Mouse (Mus musculus) heart, adult 18-20 months (tissue): ENCODE results near the gene Rnf40. TPM values are rescaled to one million over a fixed set of nuclear protein-coding genes. Genes with fewer than 3 reads are reported as not detected.
A peak's percentile ranks its signal among the peaks of the same experiment; 100 is the strongest.

Source experiments
- DNase-seq, 2 experiments: peaks; one replicate each; pipeline ENCODE4 v3.0.0; 2021 to 2022; ENCODE audit warnings: mixed read lengths in 1 of 2
- long read RNA-seq, 2 experiments: library from polyadenylated mRNA; stranded (forward); transcript quantifications; one replicate each; pipeline ENCODE4 v2.0.0; 2021
- total RNA-seq, 2 experiments: library from RNA; stranded (reverse); gene quantifications; 2 replicates each; pipeline ENCODE4 v1.2.3; 2021

The Rnf40 gene
- total RNA-seq, result 10 to 100 TPM; 41.0 to 42.8 TPM
- long read RNA-seq, experiment 1, full-length matches to known transcripts, result 47 of 63 reads
- long read RNA-seq, experiment 1, partial matches to known transcripts, result 7 of 63 reads
- long read RNA-seq, experiment 1, other reads (novel, unspliced or antisense), result 9 of 63 reads
- long read RNA-seq, experiment 2, full-length matches to known transcripts, result 12 of 17 reads
- long read RNA-seq, experiment 2, partial matches to known transcripts, result 0 of 17 reads
- long read RNA-seq, experiment 2, other reads (novel, unspliced or antisense), result 5 of 17 reads

DNA sequence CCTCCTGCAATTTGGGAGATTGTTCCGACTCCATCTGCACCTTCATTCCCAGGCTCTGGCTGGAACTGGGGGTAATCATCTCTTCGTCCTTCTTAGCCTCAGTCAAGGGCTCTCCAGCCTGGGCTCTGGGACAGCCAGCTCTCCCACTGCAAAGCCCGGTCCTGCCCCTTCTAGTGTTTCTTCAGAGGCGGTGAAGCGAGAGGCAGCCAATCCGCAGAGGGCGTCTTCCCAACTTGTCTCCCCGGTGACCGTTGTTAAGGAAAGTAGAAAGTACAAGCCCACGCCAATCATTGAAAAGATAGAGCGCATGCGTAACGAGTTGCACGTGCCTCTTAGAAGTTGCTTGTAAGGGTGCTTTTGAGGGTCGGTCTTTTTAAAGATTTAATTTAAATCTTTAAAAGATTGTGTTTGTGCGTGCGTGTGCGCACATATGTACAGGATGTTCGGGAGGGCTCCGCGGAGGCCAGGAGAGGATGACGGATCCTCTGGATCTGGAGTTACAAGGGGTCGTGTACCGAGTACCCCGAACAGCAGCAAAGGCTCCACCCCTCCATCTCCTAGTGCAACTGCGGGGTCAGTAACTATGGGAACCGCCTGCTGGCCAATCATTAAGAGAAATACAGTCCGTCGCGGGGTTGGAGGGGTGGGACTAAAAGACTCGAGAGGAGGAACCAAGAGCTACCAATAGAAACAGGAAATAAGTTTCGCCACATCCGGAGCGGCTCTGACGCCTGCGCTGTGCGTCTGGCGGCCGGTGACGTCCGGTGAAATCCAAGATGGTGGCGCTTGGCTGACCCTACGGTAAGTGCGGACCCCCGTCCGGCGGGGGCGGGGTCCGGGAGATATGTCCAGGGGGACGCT lies at the start of gene Rnf40, which contains the start of gene Ccdc189:
Rnf40 (plus strand) TSS at position 757 of the 861 bp plus-strand sequence.
Ccdc189 (minus strand) TSS at position 585 of the 861 bp plus-strand sequence.
- peak; percentile 94 to 98 for DNase-seq

DNA sequence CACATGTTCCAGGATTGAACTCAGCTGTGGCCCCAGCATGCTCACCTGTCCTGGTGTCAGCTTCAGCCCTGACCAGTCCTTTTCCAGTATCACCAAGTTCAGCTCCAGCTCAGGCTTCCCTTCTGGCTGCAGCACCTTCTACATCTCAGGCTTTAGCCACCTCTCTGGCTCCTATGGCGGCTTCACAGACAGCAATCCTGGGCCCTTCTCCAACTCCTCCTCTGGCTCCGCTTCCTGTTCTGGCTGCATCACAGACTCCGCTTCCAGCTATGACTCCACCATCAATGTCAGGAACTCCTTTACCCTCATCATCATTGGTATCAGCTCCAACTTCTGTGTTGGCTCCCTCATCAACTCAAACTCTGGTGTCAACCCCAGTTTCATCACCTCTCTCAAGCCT lies 46.9 kb upstream of the Rnf40 start:
- peak; percentile 48 to 57 for DNase-seq

DNA sequence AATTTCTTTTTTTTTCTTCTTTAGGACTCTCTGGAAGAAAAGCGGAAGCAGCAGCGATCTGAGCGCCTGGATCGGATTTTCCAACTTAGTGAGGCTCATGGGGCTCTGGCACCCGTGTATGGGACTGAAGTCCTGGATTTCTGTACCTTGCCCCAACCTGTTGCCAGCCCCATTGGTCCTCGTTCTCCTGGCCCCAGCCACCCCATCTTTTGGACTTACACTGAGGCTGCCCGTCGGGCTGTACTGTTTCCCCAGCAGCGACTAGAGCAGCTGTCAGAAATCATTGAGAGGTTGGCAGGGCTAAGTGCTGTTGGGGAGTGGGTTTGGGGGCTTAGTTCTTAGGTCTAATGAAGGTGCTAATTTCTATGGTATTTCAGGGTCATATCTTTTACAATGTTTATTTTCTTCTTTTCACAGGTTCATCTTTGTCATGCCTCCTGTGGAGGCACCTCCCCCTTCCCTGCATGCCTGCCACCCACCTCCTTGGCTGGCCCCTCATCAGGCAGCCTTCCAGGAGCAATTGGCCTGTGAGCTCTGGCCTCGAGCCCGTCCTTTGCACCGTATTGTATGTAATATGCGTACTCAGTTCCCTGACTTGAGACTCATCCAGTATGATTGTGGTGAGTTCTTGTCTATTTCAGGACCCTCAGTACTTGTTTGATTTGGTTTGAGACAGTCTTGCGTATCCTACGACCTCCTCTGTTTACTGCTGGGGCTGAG lies 39.3 kb upstream of the Rnf40 start:
- DNase-seq, result peak; percentile 74 to 80

DNA sequence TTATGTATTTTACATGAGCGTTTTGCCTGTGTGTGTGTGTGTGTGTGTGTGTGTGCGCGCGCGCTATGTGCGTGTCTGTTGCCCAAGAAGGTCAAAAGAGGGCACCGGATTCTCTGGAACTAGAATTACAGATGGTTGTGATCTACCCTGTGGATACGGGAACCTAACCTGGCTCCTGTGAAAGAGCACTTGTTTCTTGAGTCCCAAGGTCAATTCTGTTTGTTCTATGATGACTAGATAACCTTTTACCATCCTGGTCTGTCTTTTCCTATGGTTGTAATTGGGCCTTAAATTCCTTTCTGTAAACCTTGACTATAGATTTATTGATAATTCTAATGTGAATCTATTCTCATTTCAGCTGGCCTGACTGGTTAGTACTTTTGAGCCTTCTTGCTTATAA lies 37.0 kb upstream of the Rnf40 start:
- no peak for DNase-seq

DNA sequence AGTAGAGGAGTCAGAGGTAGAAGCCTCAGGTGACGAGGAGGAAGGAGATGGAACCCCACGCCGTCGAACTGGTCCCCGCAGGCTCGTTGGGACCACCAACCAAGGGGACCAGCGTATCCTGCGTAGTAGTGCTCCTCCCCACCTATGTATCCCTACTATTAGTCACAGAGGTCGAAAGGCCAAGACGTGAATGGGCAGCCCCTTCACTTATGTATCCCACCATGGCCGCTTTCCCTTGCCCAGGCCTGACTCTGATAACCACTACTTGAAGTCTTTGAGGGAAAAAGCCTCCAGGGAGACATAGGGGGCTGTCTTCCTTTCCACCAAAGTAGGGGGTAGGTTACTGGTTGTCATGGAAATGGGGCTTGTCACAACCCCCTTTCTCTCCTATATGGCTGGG lies 28.0 kb upstream of the Rnf40 start:
- no peak for DNase-seq

- DNase-seq, result no peak
Measured at GRCm38 (mm10) chr7:127561340-127561858, 27.2 kb upstream of the Rnf40 start, which contains the start of gene Tmem265. Gene Tmem265, plus strand, starts transcription at chr7:127561390.

DNA sequence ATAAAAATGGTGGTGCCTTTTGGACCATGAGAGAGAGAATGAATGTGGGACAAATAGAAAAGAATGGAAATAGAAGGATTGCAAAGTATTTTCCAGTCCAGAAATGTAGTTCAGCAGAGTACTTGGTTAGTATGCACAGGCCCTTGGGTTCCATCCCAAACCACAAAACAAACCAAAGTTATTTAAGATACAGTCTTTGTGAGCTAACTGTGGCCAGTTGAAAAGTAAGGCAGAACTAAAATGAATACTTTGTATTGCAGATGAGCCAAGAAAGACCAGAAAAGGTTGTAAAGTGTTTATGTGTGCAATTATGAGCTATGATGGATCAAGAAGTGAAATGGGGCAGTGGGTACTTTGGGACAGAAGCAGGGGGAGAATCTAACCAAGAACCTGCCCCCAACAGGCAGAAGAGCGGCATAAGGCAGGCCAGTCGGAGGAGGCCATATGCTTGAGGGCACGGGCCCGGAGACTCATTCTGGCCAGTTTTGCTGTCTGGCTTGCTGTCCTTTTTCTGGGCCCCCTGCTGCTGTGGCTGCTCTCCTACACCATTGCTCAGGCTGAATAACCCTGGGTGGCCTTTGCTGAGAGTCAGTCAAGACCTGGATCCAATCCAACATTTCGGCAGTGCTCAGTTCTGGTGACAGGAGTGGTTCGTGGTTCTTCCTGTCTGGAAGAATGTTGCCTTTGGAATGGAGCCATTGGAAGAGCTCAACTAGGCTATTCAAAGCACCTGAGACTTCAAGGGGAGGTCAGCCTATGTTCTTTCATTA lies 24.0 kb upstream of the Rnf40 start:
- peak; percentile 67 to 73 for DNase-seq

- DNase-seq, result peak; percentile 95 to 99
Measured at GRCm38 (mm10) chr7:127572895-127573471, 15.6 kb upstream of the Rnf40 start, which contains the start of gene Phkg2. Gene Phkg2, plus strand, starts transcription at chr7:127573340.

DNA sequence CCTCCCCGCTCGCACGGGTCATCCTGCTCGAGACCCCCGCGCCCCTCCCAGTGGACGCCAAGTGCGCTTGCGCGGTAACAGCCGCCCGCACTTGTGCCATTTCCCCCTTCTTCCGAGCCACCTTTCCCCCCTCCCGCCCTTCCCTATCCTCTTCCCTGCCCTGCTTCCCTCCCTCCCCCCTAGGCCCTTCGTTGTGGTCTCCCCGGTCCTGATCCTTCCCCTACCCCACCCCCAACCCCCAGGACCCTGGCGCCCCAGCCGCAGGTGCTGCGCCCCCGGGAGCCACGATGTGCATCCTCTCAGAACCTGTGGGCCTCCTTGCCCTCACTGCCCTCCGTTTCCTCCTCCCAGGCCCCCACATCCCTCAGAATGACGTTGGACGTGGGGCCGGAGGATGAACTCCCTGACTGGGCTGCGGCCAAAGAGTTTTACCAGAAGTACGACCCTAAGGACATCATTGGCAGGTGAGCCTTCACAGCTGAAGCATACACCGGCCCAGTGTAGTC lies 15.0 kb upstream of the Rnf40 start:
- DNase-seq, result peak in 1 of 2 experiments; percentile 37

- DNase-seq, result no peak
Measured at GRCm38 (mm10) chr7:127574115-127574514, 14.5 kb upstream of the Rnf40 start.

GRCm38 (mm10) chr7:127583260-127583659 lies 5.3 kb upstream of the Rnf40 start:
- no peak for DNase-seq

- DNase-seq, result no peak
Measured at GRCm38 (mm10) chr7:127585031-127585430, 3.5 kb upstream of the Rnf40 start.

DNA sequence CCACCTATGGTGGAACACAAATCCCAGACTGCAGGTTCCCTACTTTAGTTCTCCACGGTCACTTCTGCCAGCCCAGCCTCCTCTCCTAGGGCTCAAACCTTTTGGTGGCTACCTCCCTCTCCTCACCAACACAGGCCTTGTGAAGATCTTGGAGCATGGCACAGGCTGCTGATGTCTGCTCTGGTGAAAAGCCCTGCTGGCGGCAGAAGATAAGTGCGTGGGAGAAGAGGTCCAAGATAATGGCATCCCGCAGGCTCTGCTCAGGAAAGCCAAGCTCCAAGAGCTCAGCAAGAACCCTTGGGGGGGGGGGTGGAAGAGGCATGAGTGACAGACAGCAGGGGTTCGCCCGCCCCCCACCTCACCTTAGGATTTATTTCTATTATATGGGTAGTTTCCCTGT lies 2.4 kb upstream of the Rnf40 start:
- DNase-seq, result no peak

DNA sequence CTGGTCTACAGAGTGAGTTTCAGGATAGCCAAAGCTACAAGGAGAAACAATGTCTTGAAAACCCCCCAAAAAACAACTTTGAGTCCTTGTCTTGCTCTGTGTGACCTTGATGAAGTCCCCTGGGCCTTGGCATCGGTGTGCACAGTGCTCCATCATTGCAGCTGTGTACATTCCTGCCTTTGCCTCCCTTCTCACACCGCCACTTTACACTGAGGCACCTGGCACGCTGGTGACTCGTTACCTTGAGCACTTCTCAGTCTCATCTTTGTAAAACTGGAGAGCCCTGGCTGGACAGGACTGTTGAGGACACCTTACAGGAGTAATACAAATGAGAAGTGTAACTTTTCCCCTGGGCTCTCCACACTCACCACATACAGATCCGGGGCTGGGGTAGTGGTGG lies 1.4 kb upstream of the Rnf40 start:
- DNase-seq, result no peak

DNA sequence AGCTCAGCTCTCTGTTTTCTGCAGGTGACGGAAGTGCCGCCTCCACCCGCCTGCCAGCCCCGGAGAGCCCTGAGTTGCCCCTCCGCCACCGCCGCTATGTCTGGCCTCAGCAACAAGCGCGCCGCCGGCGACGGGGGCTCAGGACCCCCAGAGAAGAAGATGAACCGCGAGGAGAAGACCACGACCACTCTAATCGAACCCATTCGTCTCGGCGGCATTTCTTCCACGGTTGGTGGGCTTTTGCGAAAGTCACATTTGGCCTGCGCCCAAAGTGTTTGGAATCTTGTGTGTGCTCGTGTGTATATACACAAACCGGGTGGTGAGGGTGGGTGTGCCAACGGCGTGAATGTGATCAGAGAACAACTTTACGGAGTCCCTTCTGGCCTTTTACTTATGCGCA lies 334 bp downstream of the Rnf40 start:
- DNase-seq, result no peak

- DNase-seq, result no peak
Measured at GRCm38 (mm10) chr7:127589637-127590036, 1.1 kb downstream of the Rnf40 start.

DNA sequence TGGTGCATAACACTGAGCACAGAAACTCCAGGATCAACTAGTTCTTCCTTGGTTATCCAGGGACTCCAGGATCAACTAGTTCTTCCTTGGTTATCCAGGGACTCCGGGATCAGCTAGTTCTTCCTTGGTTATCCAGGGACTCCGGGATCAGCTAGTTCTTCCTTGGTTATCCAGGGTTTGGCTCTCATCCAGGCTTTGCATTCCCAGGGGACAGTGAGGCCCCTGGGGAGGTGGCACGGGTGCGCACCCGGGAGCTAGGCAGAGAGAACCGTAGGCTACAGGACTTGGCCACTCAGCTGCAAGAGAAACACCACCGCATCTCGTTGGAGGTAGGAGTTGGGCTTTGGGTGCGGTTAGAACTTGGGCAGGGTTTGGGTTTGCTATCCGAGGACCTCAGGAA lies 2.5 kb downstream of the Rnf40 start:
- DNase-seq, result no peak

GRCm38 (mm10) chr7:127592575-127592974 lies 4.0 kb downstream of the Rnf40 start:
- DNase-seq, result no peak

- DNase-seq, result no peak
Measured at GRCm38 (mm10) chr7:127596747-127597146, 8.2 kb downstream of the Rnf40 start.

DNA sequence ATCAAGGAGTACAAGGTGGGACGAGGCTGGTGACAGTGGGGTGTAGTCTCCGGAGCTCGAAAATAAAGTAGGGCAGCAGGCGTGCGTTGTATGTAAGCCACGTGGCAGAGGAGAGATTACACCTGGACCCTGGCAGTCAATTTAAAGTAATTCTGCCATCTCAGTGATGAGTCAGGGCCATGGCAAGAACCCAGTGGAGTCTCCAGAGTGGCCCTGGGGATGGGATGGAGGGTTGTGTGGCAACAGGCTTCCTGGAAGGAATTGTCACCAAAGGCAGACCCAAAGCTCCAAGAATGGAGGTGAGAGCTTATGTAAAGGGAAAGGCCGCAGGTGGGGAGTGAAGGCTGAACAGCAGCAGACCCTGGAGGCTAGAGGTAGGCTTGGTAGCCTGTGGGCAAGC lies 12.0 kb downstream of the Rnf40 start:
- no peak for DNase-seq

DNA sequence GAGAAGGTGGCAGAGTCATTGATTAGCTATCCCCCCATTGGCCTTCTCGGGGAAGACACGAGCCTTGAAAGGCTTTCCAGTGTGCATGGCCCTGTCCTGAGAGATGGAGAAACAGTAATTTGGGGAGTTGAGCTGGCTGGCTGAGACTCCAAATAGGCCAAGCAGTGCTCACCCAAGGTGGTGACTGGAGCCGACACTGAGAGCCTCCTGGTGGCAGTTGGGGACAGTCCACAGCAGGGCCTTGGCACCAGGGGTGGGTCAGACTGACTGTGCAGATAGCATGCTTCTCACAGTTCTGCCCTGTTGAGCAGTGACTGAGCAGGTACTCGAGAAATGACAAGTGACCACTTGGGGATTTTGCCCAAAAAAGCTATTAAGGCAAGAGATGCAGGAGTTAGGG lies 13.2 kb downstream of the Rnf40 start:
- no peak for DNase-seq
